Mouse (Mus musculus) stomach, postnatal 0 days (tissue): ENCODE results near the gene Mrpl46.

Source experiments
- CTCF ChIP-seq: IDR thresholded peaks from 2 replicates; pipeline ENCODE4 v1.5.1; 2016; ENCODE audit warnings: antibody characterized with exemption, low read depth, mild to moderate bottlenecking, moderate library complexity
- EP300 ChIP-seq: optimal IDR thresholded peaks from 2 replicates; pipeline ENCODE3; 2016; ENCODE audit warnings: antibody characterized with exemption

DNA sequence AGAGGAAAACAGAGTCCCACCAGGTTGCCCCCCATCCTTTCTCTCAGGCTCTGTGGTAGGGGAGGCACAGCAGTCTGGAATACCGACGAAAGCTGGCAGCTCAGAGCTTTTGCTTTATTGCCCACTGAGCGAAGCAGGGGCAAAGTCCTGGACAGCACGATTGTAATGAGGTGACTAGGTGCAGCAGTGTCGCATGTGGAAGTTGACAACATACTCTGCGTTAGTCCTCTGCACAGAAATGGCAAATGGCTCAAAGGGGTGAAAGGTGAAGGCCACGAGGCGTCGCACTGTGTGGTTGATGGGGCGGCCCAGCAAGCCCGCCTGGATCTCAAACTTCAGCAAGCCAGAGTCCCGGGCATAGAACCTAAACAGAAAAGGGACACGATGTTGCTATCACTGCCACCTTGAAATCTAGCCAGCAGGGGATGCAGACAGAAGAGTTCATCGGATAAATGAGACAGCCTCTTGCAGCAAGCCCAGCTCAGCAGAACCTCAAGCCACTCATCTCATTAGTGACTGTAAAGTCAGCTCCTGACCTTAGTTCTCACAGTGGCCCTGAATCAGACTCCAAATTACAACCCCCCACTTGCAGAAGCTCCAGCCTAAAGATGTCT lies 44.5 kb upstream of the Mrpl46 start:
- TF ChIP-seq EP300 = no peak
- no peak for TF ChIP-seq CTCF
